Mouse (Mus musculus) large intestine, adult 2 months (tissue): Measurements from ENCODE around the gene Traf7. TPM values are rescaled to one million over a fixed set of nuclear protein-coding genes. Genes with fewer than 3 reads are reported as not detected.

Source experiments
- DNase-seq: peaks from one replicate; pipeline ENCODE4 v3.0.0-alpha.2; 2012; ENCODE audit warnings: low read depth, low spot score
- WGBS: fragments of 180-500 bp; shearing (Covaris S2); methylation state at CpG from one replicate; pipeline ENCODE4 v1.1.7; 2018; 5-methylcytosine and 5-hydroxymethylcytosine counted together
- polyA plus RNA-seq: library from polyadenylated mRNA; depleted of rRNA; stranded (reverse); fragments of >200 nt; gene quantifications from 2 replicates; pipeline ENCODE4 v1.2.3, GENCODE M21; 2012; rRNA removed

Traf7 gene
- polyA plus RNA-seq, 1 experiment, result 119 TPM

DNA sequence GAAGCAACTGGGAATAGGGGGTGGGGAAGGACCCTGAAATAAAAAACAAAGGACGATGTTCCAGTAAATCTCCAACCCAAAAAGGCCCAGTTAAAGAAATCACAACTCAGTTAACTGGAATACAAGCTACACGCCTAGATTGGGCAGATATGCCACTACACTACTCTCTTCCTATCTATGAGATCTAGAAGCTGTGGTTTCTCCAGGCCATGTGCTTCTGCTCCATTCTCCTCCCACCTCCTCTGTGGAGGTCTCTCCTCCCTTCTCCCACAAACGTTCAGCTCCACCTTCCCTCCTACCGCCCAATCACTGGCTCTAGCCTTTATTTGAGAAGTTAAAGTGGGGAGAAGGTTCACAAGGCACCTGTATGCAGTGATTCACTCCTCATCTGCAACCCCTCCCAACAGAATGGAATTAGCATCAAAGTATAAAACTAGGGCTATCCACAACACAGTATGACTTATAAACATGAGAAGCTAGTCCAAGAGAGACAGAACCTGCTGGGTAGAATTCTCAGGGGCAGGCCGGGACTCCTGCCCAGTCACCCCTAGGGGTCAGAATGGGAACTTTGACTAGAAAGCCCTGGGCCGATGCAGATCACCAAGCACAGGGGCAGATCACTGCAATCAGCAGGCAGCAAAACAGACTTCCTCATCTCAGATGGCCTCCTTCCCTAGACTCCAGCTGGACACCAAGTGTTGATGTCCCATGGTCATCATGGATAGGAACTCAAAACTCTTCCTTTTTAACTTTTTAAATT lies 64.2 kb downstream of the Traf7 start:
- 28% methylated on average over 6 of the region's 6 CpGs for WGBS

DNA sequence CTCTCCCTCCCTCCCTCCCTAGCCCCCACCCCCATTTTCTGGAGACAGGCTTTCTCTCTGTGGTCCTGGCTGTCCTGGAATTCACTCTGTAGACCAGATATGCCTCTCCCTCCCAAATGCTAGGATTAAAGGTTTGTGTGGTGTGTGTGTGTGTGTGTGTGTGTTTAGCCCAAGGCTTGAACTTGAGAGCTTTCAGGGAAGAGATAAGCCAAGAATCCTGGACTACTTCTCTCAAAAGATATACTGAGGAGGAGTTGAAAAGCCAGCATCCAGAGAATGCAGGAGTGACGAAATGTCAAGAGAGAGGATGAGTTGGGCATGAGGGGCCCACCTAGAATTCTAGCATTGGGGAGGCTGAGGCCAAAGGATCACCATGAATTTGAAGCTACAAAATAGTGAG lies 64.8 kb downstream of the Traf7 start:
- DNase-seq, result no peak
- WGBS, result 98% methylated on average over 1 of the region's 1 CpGs

More for the DNA sequence above, 64.2 kb downstream of the Traf7 start:
- DNase-seq, result no peak

DNA sequence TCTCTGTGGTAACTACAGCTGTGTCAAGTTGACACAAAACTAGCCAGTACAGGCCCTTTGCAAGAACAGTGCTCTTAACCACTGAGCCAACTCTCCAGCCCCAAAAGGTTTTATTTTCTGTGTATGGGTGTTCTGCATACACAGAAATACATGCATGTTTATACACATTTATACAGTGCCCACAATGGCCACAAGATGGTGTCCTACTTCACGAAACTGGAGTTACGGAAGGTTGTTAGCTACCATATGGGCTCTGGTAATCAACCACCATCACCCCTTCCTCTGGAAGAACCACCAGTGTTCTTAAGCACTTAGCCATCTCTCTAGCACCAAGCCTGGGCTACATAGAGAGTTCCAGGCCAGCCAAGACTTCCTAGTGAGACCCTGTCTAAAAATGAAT lies 66.2 kb downstream of the Traf7 start:
- whole genome bisulfite sequencing, result 30% methylated on average over 2 of the region's 2 CpGs
- no peak for DNase-seq

Other genes starting within 250 kb of the Traf7 start
- 0.01 TPM in 1 of 2 replicates, not detected in the other for gene Abca17, start 176.9 kb downstream of the Traf7 start, polyA plus RNA-seq
- gene Abca3, start 176.0 kb downstream of the Traf7 start, polyA plus RNA-seq, result 23.2 and 29.1 TPM in 2 replicates
- gene Rnps1, start 113.4 kb downstream of the Traf7 start, polyA plus RNA-seq, result 139 and 141 TPM in 2 replicates
- gene Eci1, start 101.3 kb downstream of the Traf7 start, polyA plus RNA-seq, result 87.3 and 119 TPM in 2 replicates
- gene Dnase1l2, start 84.8 kb downstream of the Traf7 start, polyA plus RNA-seq, result 5.2 and 6.6 TPM in 2 replicates
- 50.4 and 59.4 TPM in 2 replicates for gene E4f1, start 57.6 kb downstream of the Traf7 start, polyA plus RNA-seq
- gene Pgp, start 57.5 kb downstream of the Traf7 start, polyA plus RNA-seq, result 82.9 and 90.7 TPM in 2 replicates
- gene Bricd5, start 54.1 kb downstream of the Traf7 start, polyA plus RNA-seq, result 2.6 and 2.8 TPM in 2 replicates
- gene Mlst8, start 48.9 kb downstream of the Traf7 start, polyA plus RNA-seq, result 43.0 and 54.9 TPM in 2 replicates
- gene Caskin1, start 39.3 kb downstream of the Traf7 start, polyA plus RNA-seq, result 0.26 and 0.59 TPM in 2 replicates
- 0.41 and 0.52 TPM in 2 replicates for gene Rab26, start 6.3 kb upstream of the Traf7 start, polyA plus RNA-seq
- 25.5 and 35.8 TPM in 2 replicates for gene Pkd1, start 21.9 kb upstream of the Traf7 start, polyA plus RNA-seq
- gene Tsc2, start 104.7 kb upstream of the Traf7 start, polyA plus RNA-seq, result 84.7 and 109 TPM in 2 replicates
- 7.3 and 7.5 TPM in 2 replicates for gene Nthl1, start 104.7 kb upstream of the Traf7 start, polyA plus RNA-seq
- gene Slc9a3r2, start 122.4 kb upstream of the Traf7 start, polyA plus RNA-seq, result 30.0 and 37.4 TPM in 2 replicates
- not detected in 2 replicates for gene Npw, start 130.5 kb upstream of the Traf7 start, polyA plus RNA-seq
- 52.1 and 78.3 TPM in 2 replicates for gene Zfp598, start 141.7 kb upstream of the Traf7 start, polyA plus RNA-seq
- 1.8 and 2.7 TPM in 2 replicates for gene Syngr3, start 162.0 kb upstream of the Traf7 start, polyA plus RNA-seq
- 22.8 and 22.9 TPM in 2 replicates for gene Gfer, start 168.2 kb upstream of the Traf7 start, polyA plus RNA-seq
- gene Noxo1, start 168.3 kb upstream of the Traf7 start, polyA plus RNA-seq, result 181 and 212 TPM in 2 replicates
- gene Tbl3, start 179.7 kb upstream of the Traf7 start, polyA plus RNA-seq, result 46.1 and 51.7 TPM in 2 replicates
- 0.12 and 0.35 TPM in 2 replicates for gene Rnf151, start 190.1 kb upstream of the Traf7 start, polyA plus RNA-seq
- gene Rps2, start 190.2 kb upstream of the Traf7 start, polyA plus RNA-seq, result 3,715 and 4,974 TPM in 2 replicates
- gene Ndufb10, start 196.5 kb upstream of the Traf7 start, polyA plus RNA-seq, result 371 and 397 TPM in 2 replicates
- gene Rpl3l, start 199.9 kb upstream of the Traf7 start, polyA plus RNA-seq, result 0.10 and 0.22 TPM in 2 replicates
- 96.0 and 103 TPM in 2 replicates for gene Msrb1, start 208.7 kb upstream of the Traf7 start, polyA plus RNA-seq
- 0.98 and 1.7 TPM in 2 replicates for gene Hs3st6, start 225.1 kb upstream of the Traf7 start, polyA plus RNA-seq